Mouse (Mus musculus) limb, embryonic 10.5 days (tissue): ENCODE measurements around the gene Gpc6. TPM values are rescaled to one million over a fixed set of nuclear protein-coding genes. Genes with fewer than 3 reads are reported as not detected.
A peak's percentile ranks its signal among the peaks of the same experiment; 100 is the strongest.

ENCODE experiments used
- DNase-seq: peaks from one replicate; pipeline ENCODE4 v3.0.0-alpha.2; 2017; ENCODE audit warnings: low spot score
- H3K27ac ChIP-seq: fragments of 300-500 bp; sonication (generic); 2 replicates; pipeline ENCODE4 v1.5.1; 2016; ENCODE audit warnings: mild to moderate bottlenecking
- H3K27me3 ChIP-seq: fragments of 300-500 bp; sonication (generic); 2 replicates; pipeline ENCODE4 v1.6.1; 2016; ENCODE audit warnings: low read depth, mild to moderate bottlenecking; ENCODE audit not compliant: poor library complexity, severe bottlenecking
- H3K36me3 ChIP-seq: fragments of 300-500 bp; sonication (generic); 2 replicates; pipeline ENCODE4 v1.6.1; 2016; ENCODE audit warnings: mild to moderate bottlenecking, moderate library complexity
- H3K4me1 ChIP-seq: fragments of 300-500 bp; sonication (generic); 2 replicates; pipeline ENCODE4 v1.6.1; 2016
- H3K4me3 ChIP-seq: fragments of 300-500 bp; sonication (generic); 2 replicates; pipeline ENCODE4 v1.5.1; 2016; ENCODE audit warnings: mild to moderate bottlenecking, moderate library complexity
- H3K9me3 ChIP-seq: fragments of 300-500 bp; sonication (generic); replicated peaks from 2 replicates; pipeline ENCODE4 v1.6.1; 2016; ENCODE audit warnings: mild to moderate bottlenecking
- WGBS: fragments of 180-500 bp; shearing (Covaris S2); methylation state at CpG from one replicate; pipeline ENCODE4 v1.1.7; 2016; 5-methylcytosine and 5-hydroxymethylcytosine counted together
- polyA plus RNA-seq: library from polyadenylated mRNA; unstranded; fragments of >200 nt; fragmentation: Nextera tagmentation; extraction: Ambion mirVana; gene quantifications from 2 replicates; pipeline ENCODE4 v1.2.1, GENCODE M21; 2016

Gene Gpc6
- polyA plus RNA-seq, 1 experiment from 2014 or later: 51.9 TPM

GRCm38 (mm10) chr14:116975224-116975623 is 50.1 kb downstream of the Gpc6 start:
- DNase-seq: no peak
- Histone ChIP-seq H3K27me3 (no peaks in the 10 kb centered on the region), H3K9me3 (no peaks in the 10 kb centered on the region), H3K36me3 (no peaks in the 10 kb centered on the region), H3K4me3 (no peak overlapping the region), H3K27ac (no peak overlapping the region), H3K4me1 (no peaks in the 10 kb centered on the region)
- WGBS: 83% methylated on average over 4 of the region's 4 CpGs

- H3K36me3 ChIP-seq: no peaks in the 10 kb centered on the region
- H3K9me3 ChIP-seq: no peaks in the 10 kb centered on the region
- no peak overlapping the region for H3K4me3 ChIP-seq
- no peak overlapping the region for H3K27ac ChIP-seq
- 88% methylated on average over 2 of the region's 2 CpGs for WGBS
- H3K4me1 ChIP-seq: no peaks in the 10 kb centered on the region
- no peaks in the 10 kb centered on the region for H3K27me3 ChIP-seq
- DNase-seq: no peak
Measured at GRCm38 (mm10) chr14:116977259-116977658, 52.1 kb downstream of the Gpc6 start.

GRCm38 (mm10) chr14:116979714-116980382 is 54.7 kb downstream of the Gpc6 start:
- no peaks in the 10 kb centered on the region for H3K27me3 ChIP-seq
- WGBS: 91% methylated on average over 10 of the region's 10 CpGs
- H3K27ac ChIP-seq: no peak overlapping the region
- no peaks in the 10 kb centered on the region for H3K9me3 ChIP-seq
- no peaks in the 10 kb centered on the region for H3K36me3 ChIP-seq
- H3K4me1 ChIP-seq: no peaks in the 10 kb centered on the region
- no peak overlapping the region for H3K4me3 ChIP-seq
- no peak for DNase-seq

DNA sequence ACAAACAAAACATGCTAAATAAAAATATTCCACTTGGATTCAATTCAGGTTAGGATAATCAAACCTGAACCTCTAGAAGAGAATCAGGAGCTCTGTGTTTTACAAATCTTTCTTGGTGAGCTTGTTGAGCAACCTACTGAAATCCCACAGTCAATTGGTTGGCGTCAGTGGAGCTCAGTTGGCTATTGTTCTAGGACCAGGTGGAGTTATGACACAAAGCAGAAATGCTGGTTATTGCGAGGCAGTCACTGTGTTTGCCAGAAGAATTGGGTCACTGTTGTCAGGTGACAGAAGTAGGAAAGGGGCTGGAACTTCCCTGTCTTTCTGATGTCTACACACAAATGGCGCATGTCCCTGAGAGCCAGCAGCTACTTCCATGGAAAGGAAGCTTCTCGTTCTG is 56.6 kb downstream of the Gpc6 start:
- Histone ChIP-seq H3K4me1 (no peaks in the 10 kb centered on the region), H3K9me3 (no peaks in the 10 kb centered on the region), H3K27ac (no peak overlapping the region), H3K36me3 (no peaks in the 10 kb centered on the region), H3K4me3 (no peak overlapping the region), H3K27me3 (no peaks in the 10 kb centered on the region)
- 93% methylated on average over 4 of the region's 4 CpGs for WGBS
- DNase-seq: no peak

DNA sequence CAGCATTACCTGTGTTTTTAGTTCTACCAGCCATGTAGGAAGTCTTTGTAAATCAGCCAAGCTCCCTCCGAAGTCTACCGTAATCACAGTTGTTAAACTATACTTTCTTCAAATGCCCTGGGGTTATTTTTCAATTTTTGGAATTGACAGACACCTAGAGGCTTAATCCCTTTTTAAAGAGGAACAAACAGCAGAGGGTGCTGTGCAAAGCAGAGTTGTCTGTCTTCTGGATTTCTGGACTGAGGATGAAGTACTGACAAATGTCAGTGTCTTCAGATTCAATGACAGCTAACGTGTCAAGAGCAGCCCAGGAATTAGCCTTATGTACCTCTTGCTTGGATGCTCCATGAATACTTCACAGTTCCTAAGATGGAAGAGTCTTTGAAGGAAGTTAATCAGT is 62.2 kb downstream of the Gpc6 start:
- Histone ChIP-seq H3K27ac (no peak overlapping the region), H3K9me3 (no peaks in the 10 kb centered on the region), H3K4me3 (no peak overlapping the region), H3K27me3 (no peaks in the 10 kb centered on the region), H3K4me1 (no peaks in the 10 kb centered on the region), H3K36me3 (peaks cover 31% of the 10 kb centered on the region)
- 86% methylated on average over 3 of the region's 3 CpGs for WGBS
- DNase-seq: no peak

GRCm38 (mm10) chr14:117000376-117000775 is 75.3 kb downstream of the Gpc6 start:
- Histone ChIP-seq H3K36me3 (peaks cover 14% of the 10 kb centered on the region; the same call in 1 of the 2 replicates), H3K27me3 (no peaks in the 10 kb centered on the region), H3K4me1 (no peaks in the 10 kb centered on the region; the same call in 1 of the 2 replicates), H3K4me3 (no peak overlapping the region), H3K27ac (no peak overlapping the region), H3K9me3 (no peaks in the 10 kb centered on the region)
- 87% methylated on average over 1 of the region's 1 CpGs for WGBS
- DNase-seq: no peak

GRCm38 (mm10) chr14:117002313-117002712 is 77.2 kb downstream of the Gpc6 start:
- Histone ChIP-seq H3K4me1 (no peaks in the 10 kb centered on the region; the same call in 1 of the 2 replicates), H3K4me3 (no peak overlapping the region), H3K27me3 (no peaks in the 10 kb centered on the region), H3K27ac (no peak overlapping the region), H3K9me3 (no peaks in the 10 kb centered on the region), H3K36me3 (peaks cover 14% of the 10 kb centered on the region; the same call in 1 of the 2 replicates)
- 86% methylated on average over 8 of the region's 8 CpGs for WGBS
- DNase-seq: no peak

- Histone ChIP-seq H3K27ac (no peak overlapping the region; the same call in 1 of the 2 replicates), H3K27me3 (no peaks in the 10 kb centered on the region), H3K36me3 (peaks cover 10% of the 10 kb centered on the region; the same call in 1 of the 2 replicates), H3K4me3 (no peak overlapping the region), H3K9me3 (no peaks in the 10 kb centered on the region), H3K4me1 (peaks cover 36% of the 10 kb centered on the region)
- 35% methylated on average over 3 of the region's 3 CpGs for WGBS
- DNase-seq: no peak
Measured at GRCm38 (mm10) chr14:117008781-117009180, 83.7 kb downstream of the Gpc6 start.

- H3K36me3 ChIP-seq: no peaks in the 10 kb centered on the region
- no peak for DNase-seq
- H3K27ac ChIP-seq: no peak overlapping the region
- H3K27me3 ChIP-seq: no peaks in the 10 kb centered on the region
- WGBS: 33% methylated on average over 1 of the region's 1 CpGs
- no peaks in the 10 kb centered on the region for H3K9me3 ChIP-seq
- H3K4me3 ChIP-seq: no peak overlapping the region
- peaks cover 71% of the 10 kb centered on the region for H3K4me1 ChIP-seq
Measured at GRCm38 (mm10) chr14:117012969-117013368, 87.9 kb downstream of the Gpc6 start.

DNA sequence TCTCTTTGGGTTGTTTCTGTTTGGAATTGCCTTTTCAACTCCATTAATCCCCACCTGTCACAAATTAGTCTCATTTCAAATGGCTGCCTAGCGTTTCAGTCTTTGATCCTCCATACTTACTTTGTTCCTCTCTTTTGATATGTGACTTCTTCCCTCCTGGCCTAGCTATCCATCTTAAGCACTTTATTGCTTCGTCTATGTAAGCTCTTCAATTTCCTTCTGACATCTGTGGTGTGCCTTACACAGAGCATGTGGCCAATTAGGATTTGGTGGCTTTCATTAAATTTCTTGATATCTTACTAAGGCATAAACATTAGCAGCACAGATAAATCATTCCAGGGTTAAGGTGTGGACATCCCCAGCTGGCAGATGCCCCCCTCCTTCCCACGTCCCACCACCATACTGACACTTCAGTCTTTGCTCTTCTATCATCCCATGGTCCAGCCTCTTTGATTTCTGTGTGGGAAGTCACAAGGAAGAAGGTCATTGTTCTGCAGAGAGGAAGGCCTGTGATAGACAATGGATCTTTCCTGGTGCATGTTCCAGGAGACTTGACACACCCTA is 88.5 kb downstream of the Gpc6 start:
- Histone ChIP-seq H3K4me3 (no peak overlapping the region), H3K9me3 (no peaks in the 10 kb centered on the region), H3K27ac (peak overlapping the region; percentile 30; the same call in 1 of the 2 replicates), H3K36me3 (no peaks in the 10 kb centered on the region), H3K4me1 (peaks cover 70% of the 10 kb centered on the region), H3K27me3 (no peaks in the 10 kb centered on the region)
- WGBS: 12% methylated on average over 3 of the region's 3 CpGs
- DNase-seq: no peak

GRCm38 (mm10) chr14:117015333-117015922 is 90.3 kb downstream of the Gpc6 start:
- Histone ChIP-seq H3K27ac (0 out of 2 replicates have a peak overlapping the region, but pooled peaks have one; percentile 48), H3K36me3 (no peaks in the 10 kb centered on the region), H3K27me3 (no peaks in the 10 kb centered on the region), H3K9me3 (no peaks in the 10 kb centered on the region), H3K4me1 (peaks cover 73% of the 10 kb centered on the region), H3K4me3 (no peak overlapping the region)
- 11% methylated on average over 4 of the region's 4 CpGs for WGBS
- no peak for DNase-seq

GRCm38 (mm10) chr14:117022180-117022799 is 97.2 kb downstream of the Gpc6 start:
- DNase-seq: no peak
- Histone ChIP-seq H3K9me3 (no peaks in the 10 kb centered on the region), H3K4me3 (no peak overlapping the region), H3K36me3 (no peaks in the 10 kb centered on the region), H3K27ac (no peak overlapping the region), H3K4me1 (peaks cover 19% of the 10 kb centered on the region), H3K27me3 (no peaks in the 10 kb centered on the region)
- 90% methylated on average over 5 of the region's 5 CpGs for WGBS

DNA sequence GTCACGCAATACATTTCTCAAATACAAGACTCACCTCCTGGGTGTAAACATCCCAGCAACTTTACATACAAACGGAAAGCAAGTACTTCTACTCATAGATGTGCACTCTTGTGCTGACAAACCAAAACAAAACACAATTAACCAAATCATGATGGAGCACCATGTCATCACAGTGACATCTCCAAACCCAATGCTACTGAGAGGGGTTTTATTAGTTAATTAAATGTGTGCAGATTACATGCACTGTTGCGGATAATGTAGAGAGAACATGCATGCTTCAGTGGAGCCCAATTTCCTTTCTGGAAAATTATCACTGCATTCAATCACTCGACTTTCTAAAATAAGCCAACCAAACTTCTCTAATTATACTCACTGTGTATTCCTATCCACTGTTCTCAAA is 109.0 kb downstream of the Gpc6 start:
- H3K4me1 ChIP-seq: no peaks in the 10 kb centered on the region
- no peaks in the 10 kb centered on the region for H3K27me3 ChIP-seq
- H3K36me3 ChIP-seq: no peaks in the 10 kb centered on the region
- 91% methylated on average over 4 of the region's 4 CpGs for WGBS
- H3K4me3 ChIP-seq: no peak overlapping the region
- H3K27ac ChIP-seq: no peak overlapping the region
- no peak for DNase-seq
- no peaks in the 10 kb centered on the region for H3K9me3 ChIP-seq
